Mouse (Mus musculus) neutrophil, adult 5-6 weeks (primary cell): ENCODE measurements around the gene Fam78a. TPM values are rescaled to one million over a fixed set of nuclear protein-coding genes. Genes with fewer than 3 reads are reported as not detected.

Experiments
- total RNA-seq: library from RNA; stranded (forward); fragments of 200-1000 nt; gene quantifications from 2 replicates; pipeline ENCODE4 v1.2.3, GENCODE M21; 2017

Gene Fam78a
- total RNA-seq, 1 experiment from 2014 or later: 29.6 TPM

Other genes starting within 250 kb of the Fam78a start
- gene Fibcd1, start 238.9 kb downstream of the Fam78a start, total RNA-seq: not detected in 2 replicates
- gene Lamc3, start 197.6 kb downstream of the Fam78a start, total RNA-seq: not detected in 2 replicates
- gene Aif1l, start 134.7 kb downstream of the Fam78a start, total RNA-seq: 0.35 and 1.1 TPM in 2 replicates
- 50.9 and 57.8 TPM in 2 replicates for gene Nup214, start 110.4 kb downstream of the Fam78a start, total RNA-seq
- 0.37 TPM in 1 of 2 replicates, not detected in the other for gene Plpp7, start 10.7 kb upstream of the Fam78a start, total RNA-seq
- 36.7 and 37.0 TPM in 2 replicates for gene Prrc2b, start 66.2 kb upstream of the Fam78a start, total RNA-seq
- 11.6 and 18.3 TPM in 2 replicates for gene Pomt1, start 151.7 kb upstream of the Fam78a start, total RNA-seq
- gene Uck1, start 175.3 kb upstream of the Fam78a start, total RNA-seq: 26.0 and 30.3 TPM in 2 replicates
- gene Golga2, start 202.5 kb upstream of the Fam78a start, total RNA-seq: 70.1 and 88.5 TPM in 2 replicates
- 82.5 and 89.9 TPM in 2 replicates for gene Swi5, start 203.2 kb upstream of the Fam78a start, total RNA-seq